Mouse (Mus musculus): Measurements from ENCODE around the gene Rps6kc1. TPM values are rescaled to one million over a fixed set of nuclear protein-coding genes. Genes with fewer than 3 reads are reported as not detected.

Gene Rps6kc1
- polyA plus RNA-seq, 1 experiment from 2014 or later = 17.3 TPM

- H3K9ac ChIP-seq = no peak overlapping the region
- no peak for ATAC-seq (ENCODE audit: low FRiP score, low read depth)
- 74% methylated on average over 3 of the region's 3 CpGs for WGBS
- H3K9me3 ChIP-seq = no peaks in the 10 kb centered on the region
- H3K4me3 ChIP-seq = no peak overlapping the region
- no peaks in the 10 kb centered on the region for H3K4me1 ChIP-seq
- no peaks in the 10 kb centered on the region for H3K27me3 ChIP-seq
- no peaks in the 10 kb centered on the region for H3K36me3 ChIP-seq
- H3K4me2 ChIP-seq (replicated peaks) = no peak overlapping the region
- H3K27ac ChIP-seq = no peak overlapping the region
Observed at GRCm38 (mm10) chr1:190675455-190675854, 236.1 kb downstream of the Rps6kc1 start.

GRCm38 (mm10) chr1:190669099-190669498 is 242.5 kb downstream of the Rps6kc1 start:
- H3K27me3 ChIP-seq = no peaks in the 10 kb centered on the region
- no peaks in the 10 kb centered on the region for H3K9me3 ChIP-seq
- H3K27ac ChIP-seq = no peak overlapping the region
- ATAC-seq (ENCODE audit: low FRiP score, low read depth) = no peak
- WGBS = 66% methylated on average over 10 of the region's 10 CpGs
- H3K4me1 ChIP-seq = peaks cover 16% of the 10 kb centered on the region; the same call in 1 of the 2 replicates
- H3K9ac ChIP-seq = no peak overlapping the region
- H3K4me3 ChIP-seq = no peak overlapping the region
- H3K4me2 ChIP-seq (replicated peaks) = no peak overlapping the region
- no peaks in the 10 kb centered on the region for H3K36me3 ChIP-seq

GRCm38 (mm10) chr1:190667821-190668220 is 243.7 kb downstream of the Rps6kc1 start:
- Histone ChIP-seq H3K4me1 (peaks cover 16% of the 10 kb centered on the region; the same call in 1 of the 2 replicates), H3K27ac (no peak overlapping the region), H3K9ac (no peak overlapping the region), H3K9me3 (no peaks in the 10 kb centered on the region), H3K27me3 (no peaks in the 10 kb centered on the region), H3K36me3 (no peaks in the 10 kb centered on the region), H3K4me3 (no peak overlapping the region), H3K4me2 (replicated peaks) (no peak overlapping the region)
- WGBS = 96% methylated on average over 11 of the region's 11 CpGs
- ATAC-seq (ENCODE audit: low FRiP score, low read depth) = no peak

- no peaks in the 10 kb centered on the region for H3K36me3 ChIP-seq
- H3K4me2 ChIP-seq (replicated peaks) = no peak overlapping the region
- no peak for ATAC-seq (ENCODE audit: low FRiP score, low read depth)
- no peak overlapping the region for H3K9ac ChIP-seq
- H3K27me3 ChIP-seq = no peaks in the 10 kb centered on the region
- no peaks in the 10 kb centered on the region for H3K9me3 ChIP-seq
- 90% methylated on average over 5 of the region's 5 CpGs for WGBS
- H3K27ac ChIP-seq = no peak overlapping the region
- no peak overlapping the region for H3K4me3 ChIP-seq
- H3K4me1 ChIP-seq = peaks cover 16% of the 10 kb centered on the region; the same call in 1 of the 2 replicates
Observed at GRCm38 (mm10) chr1:190667326-190667725, 244.2 kb downstream of the Rps6kc1 start.

GRCm38 (mm10) chr1:190665490-190665875 is 246.1 kb downstream of the Rps6kc1 start:
- no peaks in the 10 kb centered on the region for H3K27me3 ChIP-seq

GRCm38 (mm10) chr1:190664767-190665489 is 246.6 kb downstream of the Rps6kc1 start:
- Histone ChIP-seq H3K9ac (no peak overlapping the region), H3K27me3 (no peaks in the 10 kb centered on the region), H3K27ac (no peak overlapping the region), H3K4me2 (replicated peaks) (no peak overlapping the region), H3K4me1 (peaks cover 18% of the 10 kb centered on the region; the same call in 1 of the 2 replicates), H3K9me3 (no peaks in the 10 kb centered on the region), H3K36me3 (no peaks in the 10 kb centered on the region), H3K4me3 (no peak overlapping the region)
- WGBS = 84% methylated on average over 21 of the region's 21 CpGs
- ATAC-seq (ENCODE audit: low FRiP score, low read depth) = no peak

More at GRCm38 (mm10) chr1:190665490-190665875, 246.1 kb downstream of the Rps6kc1 start:
- Histone ChIP-seq H3K9ac (no peak overlapping the region), H3K36me3 (no peaks in the 10 kb centered on the region), H3K4me1 (peaks cover 16% of the 10 kb centered on the region; the same call in 1 of the 2 replicates), H3K27ac (no peak overlapping the region), H3K4me2 (replicated peaks) (no peak overlapping the region), H3K9me3 (no peaks in the 10 kb centered on the region), H3K4me3 (no peak overlapping the region)
- 89% methylated on average over 8 of the region's 8 CpGs for WGBS
- ATAC-seq (ENCODE audit: low FRiP score, low read depth) = no peak

- Histone ChIP-seq H3K27ac (no peak overlapping the region), H3K4me1 (peaks cover 15% of the 10 kb centered on the region; the same call in 1 of the 2 replicates), H3K4me3 (no peak overlapping the region), H3K9me3 (no peaks in the 10 kb centered on the region), H3K27me3 (no peaks in the 10 kb centered on the region), H3K4me2 (replicated peaks) (no peak overlapping the region), H3K9ac (no peak overlapping the region), H3K36me3 (no peaks in the 10 kb centered on the region)
- ATAC-seq (ENCODE audit: low FRiP score, low read depth) = no peak
- WGBS = 91% methylated on average over 4 of the region's 4 CpGs
Observed at GRCm38 (mm10) chr1:190663996-190664395, 247.6 kb downstream of the Rps6kc1 start.

- Histone ChIP-seq H3K4me1 (peaks cover 11% of the 10 kb centered on the region; the same call in 1 of the 2 replicates), H3K4me2 (replicated peaks) (no peak overlapping the region), H3K27ac (no peak overlapping the region), H3K36me3 (no peaks in the 10 kb centered on the region), H3K4me3 (no peak overlapping the region), H3K27me3 (no peaks in the 10 kb centered on the region), H3K9me3 (no peaks in the 10 kb centered on the region), H3K9ac (no peak overlapping the region)
- WGBS = 78% methylated on average over 5 of the region's 5 CpGs
- no peak for ATAC-seq (ENCODE audit: low FRiP score, low read depth)
Observed at GRCm38 (mm10) chr1:190662736-190663135, 248.8 kb downstream of the Rps6kc1 start.

- 79% methylated on average over 4 of the region's 4 CpGs for WGBS
- Histone ChIP-seq H3K9me3 (no peaks in the 10 kb centered on the region), H3K36me3 (no peaks in the 10 kb centered on the region), H3K9ac (no peak overlapping the region), H3K4me1 (peaks cover 11% of the 10 kb centered on the region; the same call in 1 of the 2 replicates), H3K4me3 (no peak overlapping the region), H3K4me2 (replicated peaks) (no peak overlapping the region), H3K27ac (no peak overlapping the region), H3K27me3 (no peaks in the 10 kb centered on the region)
- no peak for ATAC-seq (ENCODE audit: low FRiP score, low read depth)
Observed at GRCm38 (mm10) chr1:190661764-190662163, 249.8 kb downstream of the Rps6kc1 start.

- Histone ChIP-seq H3K4me3 (no peak overlapping the region), H3K36me3 (no peaks in the 10 kb centered on the region), H3K4me2 (replicated peaks) (no peak overlapping the region), H3K27ac (no peak overlapping the region), H3K4me1 (peaks cover 11% of the 10 kb centered on the region; the same call in 1 of the 2 replicates), H3K9ac (no peak overlapping the region), H3K27me3 (no peaks in the 10 kb centered on the region), H3K9me3 (no peaks in the 10 kb centered on the region)
- 85% methylated on average over 15 of the region's 15 CpGs for WGBS
- ATAC-seq (ENCODE audit: low FRiP score, low read depth) = no peak
Observed at GRCm38 (mm10) chr1:190661249-190661648, 250.3 kb downstream of the Rps6kc1 start.

GRCm38 (mm10) chr1:190659722-190660502 is 251.7 kb downstream of the Rps6kc1 start:
- H3K27me3 ChIP-seq = no peaks in the 10 kb centered on the region
- no peaks in the 10 kb centered on the region for H3K9me3 ChIP-seq
- ATAC-seq (ENCODE audit: low FRiP score, low read depth) = no peak
- no peak overlapping the region for H3K4me3 ChIP-seq
- WGBS = 62% methylated on average over 17 of the region's 17 CpGs
- H3K27ac ChIP-seq = no peak overlapping the region
- peaks cover 10% of the 10 kb centered on the region; the same call in 1 of the 2 replicates for H3K4me1 ChIP-seq
- no peak overlapping the region for H3K9ac ChIP-seq
- H3K4me2 ChIP-seq (replicated peaks) = no peak overlapping the region; the same call in 1 of the 2 replicates
- no peaks in the 10 kb centered on the region for H3K36me3 ChIP-seq

GRCm38 (mm10) chr1:190658266-190658665 is 253.3 kb downstream of the Rps6kc1 start:
- H3K4me3 ChIP-seq = no peak overlapping the region
- no peak overlapping the region for H3K9ac ChIP-seq
- no peaks in the 10 kb centered on the region for H3K36me3 ChIP-seq
- WGBS = 92% methylated on average over 13 of the region's 13 CpGs
- H3K27ac ChIP-seq = no peak overlapping the region
- no peaks in the 10 kb centered on the region for H3K27me3 ChIP-seq
- H3K9me3 ChIP-seq = no peaks in the 10 kb centered on the region
- no peak for ATAC-seq (ENCODE audit: low FRiP score, low read depth)
- H3K4me1 ChIP-seq = peaks cover 6% of the 10 kb centered on the region; the same call in 1 of the 2 replicates
- no peak overlapping the region for H3K4me2 ChIP-seq (replicated peaks)
